Mouse (Mus musculus) ovary, postnatal 36 days (tissue): Measurements from ENCODE around the gene Olfr1299.

Source experiments
- DNase-seq: peaks from one replicate; pipeline ENCODE4 v3.0.0; 2022; ENCODE audit warnings: low spot score, mixed read lengths

Gene Olfr1299

GRCm38 (mm10) chr2:111661119-111661518, at the start of gene Olfr1299:
TSS of gene Olfr1299 (plus strand) at chr2:111661419.
- DNase-seq: no peak

- no peak for DNase-seq
These were observed 34.8 kb upstream of the Olfr1299 start, which contains the start of gene Olfr1297 for GRCm38 (mm10) chr2:111626397-111626796. TSS of gene Olfr1297 (minus strand) at chr2:111626497.

DNA sequence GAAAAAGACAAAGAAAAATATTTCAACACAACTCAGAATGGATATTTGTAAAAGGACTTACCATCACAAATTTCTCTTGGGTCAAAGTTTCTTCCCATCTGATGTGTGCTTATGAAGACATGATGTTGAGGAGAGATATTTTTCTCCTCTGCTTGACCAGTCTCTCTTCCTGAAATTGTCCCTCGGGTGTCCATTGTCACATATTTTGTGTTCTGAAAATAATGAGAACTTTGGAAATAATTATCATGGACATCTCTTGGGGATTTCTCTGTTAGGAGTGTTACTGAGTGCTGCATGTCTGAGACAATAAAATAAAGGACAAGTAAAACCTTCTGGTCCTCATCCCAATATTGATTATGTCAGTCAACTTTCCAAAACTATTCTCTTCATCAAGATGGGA, 12.1 kb upstream of the Olfr1299 start, which contains the start of gene Olfr1298:
Gene Olfr1298 (minus strand): TSS at position 101 of the 400 bp plus-strand sequence.
- no peak for DNase-seq
